Mouse (Mus musculus) erythroblast, embryonic 14.5 days (primary cell): ENCODE results near the gene Fcgrt.

Experiments used
- GATA1 ChIP-seq: IDR thresholded peaks from 2 replicates; pipeline ENCODE4 v1.6.1; 2012; ENCODE audit warnings: low read length, inconsistent platforms, mixed read lengths
- TAL1 ChIP-seq: IDR thresholded peaks from 3 replicates; pipeline ENCODE4 v1.6.1; 2012; ENCODE audit warnings: low read length, inconsistent platforms, mixed read lengths

- TF ChIP-seq GATA1, result no peak
- TF ChIP-seq TAL1, result no peak
Observed at GRCm38 (mm10) chr7:45056972-45057348, 46.7 kb downstream of the Fcgrt start.
